Mouse (Mus musculus) left cerebral cortex, postnatal 25 days (tissue): ENCODE measurements at regions not wholly inside any gene's neighbourhood (a gene's known extent, or its start where the extent isn't known, plus 50 kb on each side); places are given as distances from the start of the nearest gene placed in this dataset.
A peak's percentile ranks its signal among the peaks of the same experiment; 100 is the strongest.

Experiments
- DNase-seq, 2 experiments: peaks; one replicate each; pipeline ENCODE4 v3.0.0; 2022; ENCODE audit warnings: low spot score in 2 of 2, mixed read lengths in 1 of 2
- intact Hi-C: fragments of 180-260 bp; cut with DNase I; formaldehyde crosslinking; loops from one replicate; pipeline ENCODE4 v1.15.1; 2025

GRCm38 (mm10) chr10:101269371-101269770, 411.9 kb upstream of the Mgat4c start:
- intact Hi-C loops = no loop called here
- DNase-seq = no peak

- DNase-seq = no peak
- intact Hi-C loops = no loop called here
These were observed 409.6 kb upstream of the Mgat4c start for GRCm38 (mm10) chr10:101271459-101272299.

GRCm38 (mm10) chr10:101288082-101288481, 393.2 kb upstream of the Mgat4c start:
- intact Hi-C loops = no loop called here
- DNase-seq = no peak

GRCm38 (mm10) chr10:101302138-101302780, 379.0 kb upstream of the Mgat4c start:
- no peak for DNase-seq
- intact Hi-C loops = no loop called here

GRCm38 (mm10) chr10:101304075-101304474, 377.2 kb upstream of the Mgat4c start:
- intact Hi-C loops = no loop called here
- no peak for DNase-seq

- DNase-seq = peak; percentile 7 to 22
These were observed 364.5 kb upstream of the Mgat4c start for GRCm38 (mm10) chr10:101316659-101317338.

GRCm38 (mm10) chr10:101321080-101321717, 360.1 kb upstream of the Mgat4c start:
- intact Hi-C loops = no loop called here

More at GRCm38 (mm10) chr10:101316659-101317338, 364.5 kb upstream of the Mgat4c start:
- intact Hi-C loops = no loop called here

GRCm38 (mm10) chr10:101324537-101324936, 356.8 kb upstream of the Mgat4c start:
- intact Hi-C loops = no loop called here
- no peak for DNase-seq

More at GRCm38 (mm10) chr10:101321080-101321717, 360.1 kb upstream of the Mgat4c start:
- DNase-seq = no peak

GRCm38 (mm10) chr10:101328545-101328944, 352.7 kb upstream of the Mgat4c start:
- no peak for DNase-seq
- intact Hi-C loops = no loop called here

GRCm38 (mm10) chr10:101330109-101330508, 351.2 kb upstream of the Mgat4c start:
- DNase-seq = no peak
- intact Hi-C loops = no loop called here

- no peak for DNase-seq
- intact Hi-C loops = no loop called here
These were observed 346.2 kb upstream of the Mgat4c start for GRCm38 (mm10) chr10:101335136-101335535.

GRCm38 (mm10) chr10:101339565-101339964, 341.7 kb upstream of the Mgat4c start:
- no peak for DNase-seq
- intact Hi-C loops = no loop called here

- intact Hi-C loops = no loop called here
- peak in 1 of 2 experiments; percentile 70 for DNase-seq
These were observed 330.9 kb upstream of the Mgat4c start for GRCm38 (mm10) chr10:101350198-101350897.

GRCm38 (mm10) chr10:101373850-101374581, 307.3 kb upstream of the Mgat4c start:
- intact Hi-C loops = no loop called here
- DNase-seq = peak in 1 of 2 experiments; percentile 46

- intact Hi-C loops = no loop called here
- no peak for DNase-seq
These were observed 287.9 kb upstream of the Mgat4c start for GRCm38 (mm10) chr10:101393416-101393815.

- intact Hi-C loops = no loop called here
- no peak for DNase-seq
These were observed 282.1 kb upstream of the Mgat4c start for GRCm38 (mm10) chr10:101399206-101399605.

GRCm38 (mm10) chr10:101415262-101415661, 266.0 kb upstream of the Mgat4c start:
- intact Hi-C loops = no loop called here
- DNase-seq = no peak

GRCm38 (mm10) chr10:101422562-101422961, 258.7 kb upstream of the Mgat4c start:
- DNase-seq = no peak
- intact Hi-C loops = no loop called here
